Mouse (Mus musculus) heart, embryonic 12.5 days (tissue): ENCODE measurements around the gene Lce1j. TPM values are rescaled to one million over a fixed set of nuclear protein-coding genes. Genes with fewer than 3 reads are reported as not detected.

ENCODE experiments used
- polyA plus RNA-seq: library from polyadenylated mRNA; unstranded; fragments of >200 nt; fragmentation: Nextera tagmentation; extraction: Ambion mirVana; gene quantifications from 2 replicates; pipeline ENCODE4 v1.2.1, GENCODE M21; 2016

The Lce1j gene
- polyA plus RNA-seq, 1 experiment from 2014 or later: not detected

Other genes with a start within 250 kb of the Lce1j start
- gene Ivl, start 216.8 kb downstream of the Lce1j start, polyA plus RNA-seq: not detected in 2 replicates
- not detected in 2 replicates for gene Smcp, start 201.5 kb downstream of the Lce1j start, polyA plus RNA-seq
- gene 2210017I01Rik, start 183.0 kb downstream of the Lce1j start, polyA plus RNA-seq: not detected in 2 replicates
- not detected in 2 replicates for gene Lce6a, start 168.9 kb downstream of the Lce1j start, polyA plus RNA-seq
- not detected in 2 replicates for gene Lce1a1, start 142.2 kb downstream of the Lce1j start, polyA plus RNA-seq
- gene Lce1b, start 133.6 kb downstream of the Lce1j start, polyA plus RNA-seq: not detected in 2 replicates
- gene Lce1a2, start 120.2 kb downstream of the Lce1j start, polyA plus RNA-seq: not detected in 2 replicates
- not detected in 2 replicates for gene Lce1c, start 111.3 kb downstream of the Lce1j start, polyA plus RNA-seq
- not detected in 2 replicates for gene Lce1d, start 103.3 kb downstream of the Lce1j start, polyA plus RNA-seq
- gene Lce1e, start 81.4 kb downstream of the Lce1j start, polyA plus RNA-seq: not detected in 2 replicates
- gene Lce1f, start 70.2 kb downstream of the Lce1j start, polyA plus RNA-seq: not detected in 2 replicates
- gene Gm38119, start 51.4 kb downstream of the Lce1j start, polyA plus RNA-seq: not detected in 2 replicates
- gene Lce1g, start 38.2 kb downstream of the Lce1j start, polyA plus RNA-seq: not detected in 2 replicates
- not detected in 2 replicates for gene Lce1h, start 25.4 kb downstream of the Lce1j start, polyA plus RNA-seq
- not detected in 2 replicates for gene Lce1i, start 11.6 kb downstream of the Lce1j start, polyA plus RNA-seq
- not detected in 2 replicates for gene Lce1k, start 17.4 kb upstream of the Lce1j start, polyA plus RNA-seq
- not detected in 2 replicates for gene Kprp, start 36.7 kb upstream of the Lce1j start, polyA plus RNA-seq
- not detected in 2 replicates for gene Lce1l, start 60.8 kb upstream of the Lce1j start, polyA plus RNA-seq
- gene 2310050C09Rik, start 79.7 kb upstream of the Lce1j start, polyA plus RNA-seq: not detected in 2 replicates
- gene Lce3a, start 135.7 kb upstream of the Lce1j start, polyA plus RNA-seq: not detected in 2 replicates
- not detected in 2 replicates for gene Lce3b, start 142.5 kb upstream of the Lce1j start, polyA plus RNA-seq
- gene Lce3c, start 154.0 kb upstream of the Lce1j start, polyA plus RNA-seq: not detected in 2 replicates
- not detected in 2 replicates for gene Lce3d, start 166.9 kb upstream of the Lce1j start, polyA plus RNA-seq
- not detected in 2 replicates for gene Lce3e, start 176.5 kb upstream of the Lce1j start, polyA plus RNA-seq
- not detected in 2 replicates for gene Lce3f, start 201.7 kb upstream of the Lce1j start, polyA plus RNA-seq
- not detected in 2 replicates for gene Crct1, start 225.2 kb upstream of the Lce1j start, polyA plus RNA-seq
- not detected in 2 replicates for gene Lce1m, start 228.5 kb upstream of the Lce1j start, polyA plus RNA-seq